ENCODE assay signal across 18 mouse cellular contexts in genomic region chr7:121003793-121004418, GRCm38 (mm10). TPM values are rescaled to one million over a fixed set of nuclear protein-coding genes. Genes with fewer than 3 reads are reported as not detected.
DNase-seq lines count a peak whose midpoint lies in the region; ATAC-seq and TF ChIP-seq lines count a peak whose summit lies in the region.
"Had no signal": no experiment of that assay in that cellular context is flagged by ENCODE, and none has a peak within 500 bp of the region (broad histone marks: within the 10 kb centered on the region; RNA-seq: fewer than 3 reads in every experiment).

No protein-coding gene starts in this region.

- no peaks in the 10 kb centered on the region for H3K36me3 ChIP-seq in kidney, embryonic 14.5 days (ENCODE audit: control insufficient read depth, insufficient read depth, low read length)
- no peaks in the 10 kb centered on the region for H3K36me3 ChIP-seq in liver, postnatal 0 days (replicated peaks; ENCODE audit: insufficient read depth, low read length)
- no peaks in the 10 kb centered on the region for H3K36me3 ChIP-seq in midbrain, embryonic 15.5 days (replicated peaks)
- H3K36me3 ChIP-seq: G1E; hindbrain, embryonic 13.5 days; neural tube, embryonic 12.5 days; stomach, embryonic 15.5 days had no signal

- no peak overlapping the region for H3K4me3 ChIP-seq in kidney, embryonic 14.5 days (ENCODE audit: low read length)
- H3K4me3 ChIP-seq in liver, postnatal 0 days (ENCODE audit: low read depth, low read length) = no peak overlapping the region
- H3K4me3 ChIP-seq in midbrain, embryonic 15.5 days = no peak overlapping the region
- H3K4me3 ChIP-seq: hindbrain, embryonic 13.5 days; neural tube, embryonic 12.5 days; stomach, embryonic 15.5 days had no signal

- no peak overlapping the region for H3K9ac ChIP-seq in kidney, embryonic 14.5 days (ENCODE audit: low read depth, low read length)
- H3K9ac ChIP-seq in liver, postnatal 0 days (replicated peaks) = no peak overlapping the region
- no peak overlapping the region for H3K9ac ChIP-seq in midbrain, embryonic 15.5 days
- H3K9ac ChIP-seq: hindbrain, embryonic 13.5 days; neural tube, embryonic 12.5 days; stomach, embryonic 15.5 days had no signal

- no peak overlapping the region for H3K4me2 ChIP-seq in kidney, embryonic 14.5 days (replicated peaks; ENCODE audit: low read depth, low read length)
- no peak overlapping the region for H3K4me2 ChIP-seq in liver, postnatal 0 days (ENCODE audit: low read depth, low read length)
- no peak overlapping the region for H3K4me2 ChIP-seq in midbrain, embryonic 15.5 days
- H3K4me2 ChIP-seq: hindbrain, embryonic 13.5 days; neural tube, embryonic 12.5 days; stomach, embryonic 15.5 days had no signal

- H3K4me1 ChIP-seq in kidney, embryonic 14.5 days (ENCODE audit: control insufficient read depth, insufficient read depth, low read length) = no peaks in the 10 kb centered on the region
- H3K4me1 ChIP-seq in liver, postnatal 0 days (ENCODE audit: insufficient read depth) = no peaks in the 10 kb centered on the region
- no peaks in the 10 kb centered on the region for H3K4me1 ChIP-seq in midbrain, embryonic 15.5 days
- H3K4me1 ChIP-seq: hindbrain, embryonic 13.5 days; neural tube, embryonic 12.5 days; stomach, embryonic 15.5 days had no signal

- no peak for ATAC-seq in kidney, embryonic 14.5 days (ENCODE audit: low FRiP score, low TSS enrichment)
- peak; percentile 89 for ATAC-seq in liver, postnatal 0 days
- no peak for ATAC-seq in midbrain, embryonic 15.5 days (replicated peaks)

- no peak for TF ChIP-seq EP300 in liver, postnatal 0 days (IDR thresholded peaks at IDR 0.05; ENCODE audit: low read depth)

- no peak for TF ChIP-seq CTCF in liver, postnatal 0 days (IDR thresholded peaks at IDR 0.05; ENCODE audit: low read depth)

- 78% methylated on average over 4 of the region's 4 CpGs for WGBS in kidney, embryonic 14.5 days
- 64% methylated on average over 4 of the region's 4 CpGs for WGBS in liver, postnatal 0 days (ENCODE audit: insufficient replicate concordance)
- WGBS in midbrain, embryonic 15.5 days = 77% methylated on average over 4 of the region's 4 CpGs

- H3K27me3 ChIP-seq in kidney, embryonic 14.5 days (ENCODE audit: control insufficient read depth, insufficient read depth, low read length) = no peaks in the 10 kb centered on the region
- no peaks in the 10 kb centered on the region for H3K27me3 ChIP-seq in liver, postnatal 0 days (ENCODE audit: insufficient read depth, low read length)
- H3K27me3 ChIP-seq in midbrain, embryonic 15.5 days (replicated peaks) = no peaks in the 10 kb centered on the region
- H3K27me3 ChIP-seq: hindbrain, embryonic 13.5 days; neural tube, embryonic 12.5 days; stomach, embryonic 15.5 days had no signal

- no peaks in the 10 kb centered on the region for H3K9me3 ChIP-seq in kidney, embryonic 14.5 days (ENCODE audit: control insufficient read depth, low read length)
- no peaks in the 10 kb centered on the region for H3K9me3 ChIP-seq in liver, postnatal 0 days (ENCODE audit: low read length)
- no peaks in the 10 kb centered on the region for H3K9me3 ChIP-seq in midbrain, embryonic 15.5 days
- H3K9me3 ChIP-seq: G1E; hindbrain, embryonic 13.5 days; neural tube, embryonic 12.5 days; stomach, embryonic 15.5 days had no signal

- no peak overlapping the region for H3K27ac ChIP-seq in kidney, embryonic 14.5 days (ENCODE audit: low read depth, low read length)
- H3K27ac ChIP-seq in liver, postnatal 0 days (ENCODE audit: low read depth) = no peak overlapping the region
- no peak overlapping the region for H3K27ac ChIP-seq in midbrain, embryonic 15.5 days
- H3K27ac ChIP-seq: hindbrain, embryonic 13.5 days; neural tube, embryonic 12.5 days; stomach, embryonic 15.5 days had no signal

- DNase-seq in kidney, adult 11 months = peak; percentile 93
- DNase-seq in adrenal gland, postnatal 14 days = peak; percentile 8
- DNase-seq in kidney, adult 8-10 months = peak; percentile 80 to 93
- no peak for DNase-seq in liver, postnatal 0 days
- no peak for DNase-seq in left cerebral cortex, adult 8-10 months (ENCODE audit: low spot score in 2 of 2)
- no peak for DNase-seq in thymus, postnatal 14 days
- DNase-seq: cerebellum, postnatal 10 days; gastrocnemius, postnatal 25 days; lung, adult 2 months; thymus, postnatal 36 days had no signal

RNA-seq across cellular contexts. Expression of gene Mfsd13b, which starts 21.6 kb away (rescaled TPM):
- polyA plus RNA-seq in kidney, embryonic 14.5 days (2014; fragmentation: Nextera tagmentation; extraction: Ambion mirVana) = not detected in 2 replicates
- not detected in 2 replicates for total RNA-seq in adrenal gland, postnatal 14 days (2021)
- polyA plus RNA-seq in liver, postnatal 0 days (2015; fragmentation: Nextera tagmentation; extraction: Ambion mirVana) = 0.08 TPM in 1 of 2 replicates, not detected in the other
- 1 to 10 TPM in 1 of 4 experiments, under 1 TPM in 3; 0.18 to 2.4 (median 0.48) TPM for total RNA-seq in left cerebral cortex, adult 8-10 months (2022)
- polyA plus RNA-seq in midbrain, embryonic 15.5 days (2015; fragmentation: Nextera tagmentation; extraction: Ambion mirVana) = 0.18 and 0.49 TPM in 2 replicates
- total RNA-seq: gastrocnemius, postnatal 25 days; megakaryocyte, adult 5-6 weeks; midbrain, postnatal 0 days had no signal
- polyA plus RNA-seq: G1E had no signal

RNA-seq across cellular contexts. Expression of gene Cdr2, which starts 21.8 kb away (rescaled TPM):
- polyA plus RNA-seq in kidney, embryonic 14.5 days (2014; fragmentation: Nextera tagmentation; extraction: Ambion mirVana) = 10.1 and 13.1 TPM in 2 replicates
- total RNA-seq in adrenal gland, postnatal 14 days (2021) = 14.2 and 16.3 TPM in 2 replicates
- polyA plus RNA-seq in liver, postnatal 0 days (2015; fragmentation: Nextera tagmentation; extraction: Ambion mirVana) = 18.1 and 21.2 TPM in 2 replicates
- total RNA-seq in left cerebral cortex, adult 8-10 months (2022) = 10 to 100 TPM in 3 of 4 experiments, 1 to 10 TPM in 1; 8.7 to 12.5 (median 10.7) TPM
- polyA plus RNA-seq in midbrain, embryonic 15.5 days (2015; fragmentation: Nextera tagmentation; extraction: Ambion mirVana) = 14.7 and 15.0 TPM in 2 replicates

RNA-seq across cellular contexts. Expression of gene Mettl9, which starts 30.3 kb away (rescaled TPM):
- 189 and 203 TPM in 2 replicates for polyA plus RNA-seq in kidney, embryonic 14.5 days (2014; fragmentation: Nextera tagmentation; extraction: Ambion mirVana)
- 104 TPM in 2 replicates for total RNA-seq in adrenal gland, postnatal 14 days (2021)
- 34.9 and 36.4 TPM in 2 replicates for polyA plus RNA-seq in liver, postnatal 0 days (2015; fragmentation: Nextera tagmentation; extraction: Ambion mirVana)
- 100 to 1,000 TPM; 101 to 118 (median 101) TPM for total RNA-seq in left cerebral cortex, adult 8-10 months (2022)
- polyA plus RNA-seq in midbrain, embryonic 15.5 days (2015; fragmentation: Nextera tagmentation; extraction: Ambion mirVana) = 184 and 186 TPM in 2 replicates

Comparison
In these comparisons a context has a peak if more than half of its experiments do, and no peak if none do; other contexts are left out.
1. DNase-seq: peak in kidney, adult 11 months (single experiment), adrenal gland, postnatal 14 days (single experiment) and kidney, adult 8-10 months (2 of 2); none in liver, postnatal 0 days (single experiment), left cerebral cortex, adult 8-10 months (0 of 2) and thymus, postnatal 14 days (single experiment).